Mouse (Mus musculus): Measurements from ENCODE around the gene Olfr1418. TPM values are rescaled to one million over a fixed set of nuclear protein-coding genes. Genes with fewer than 3 reads are reported as not detected.

The Olfr1418 gene
- polyA plus RNA-seq, 1 experiment from 2014 or later = not detected

GRCm38 (mm10) chr19:11813136-11813535 lies 47.7 kb downstream of the Olfr1418 start:
- ATAC-seq (ENCODE audit: low FRiP score, low TSS enrichment) = no peak
- 62% methylated on average over 4 of the region's 4 CpGs for WGBS
- Histone ChIP-seq H3K9ac (replicated peaks; ENCODE audit: low read length) (no peak overlapping the region), H3K4me1 (ENCODE audit: insufficient read depth, low read length) (peaks cover 54% of the 10 kb centered on the region), H3K36me3 (ENCODE audit: insufficient read depth, low read length) (no peaks in the 10 kb centered on the region), H3K27me3 (ENCODE audit: insufficient read depth, low read length) (no peaks in the 10 kb centered on the region), H3K9me3 (ENCODE audit: low read length) (no peaks in the 10 kb centered on the region), H3K4me3 (ENCODE audit: low read length) (no peak overlapping the region), H3K27ac (ENCODE audit: low read length) (peak overlapping the region; percentile 35; the same call in 1 of the 2 replicates), H3K4me2 (replicated peaks; ENCODE audit: low read depth, low read length) (0 out of 2 replicates have a peak overlapping the region, but pooled peaks have one; percentile 10)

DNA sequence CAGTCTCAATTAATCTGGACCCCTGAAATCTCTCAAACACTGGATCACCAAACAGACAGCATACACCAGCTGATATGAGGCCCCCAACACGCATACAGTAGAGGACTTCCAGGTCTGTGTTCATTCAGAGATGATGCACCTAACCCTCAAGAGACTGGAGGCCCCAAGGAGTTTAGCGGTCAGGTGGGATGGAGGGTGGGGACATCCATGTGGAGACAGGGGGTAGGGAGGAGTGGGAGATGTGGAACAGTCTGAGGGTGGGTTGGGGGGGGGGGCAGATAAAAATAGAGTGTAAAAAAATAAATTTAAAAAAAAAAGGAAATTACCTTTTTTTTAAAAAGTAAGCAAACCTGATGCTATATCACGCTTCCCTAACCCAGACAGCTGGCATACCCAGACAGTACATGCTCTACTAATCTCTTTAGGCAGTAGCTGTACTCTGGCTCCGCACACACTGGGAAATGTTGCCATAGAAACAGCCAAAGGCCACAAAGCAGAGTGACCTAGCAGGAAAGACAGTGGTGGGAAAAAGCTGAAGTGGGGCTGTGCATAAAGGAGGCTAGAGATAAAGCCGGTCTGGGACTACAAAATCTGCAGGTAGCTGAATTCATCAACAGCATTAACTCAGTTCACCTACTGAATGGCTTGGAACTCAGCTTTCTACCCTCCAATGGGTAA lies 49.0 kb downstream of the Olfr1418 start:
- Histone ChIP-seq H3K36me3 (ENCODE audit: insufficient read depth, low read length) (no peaks in the 10 kb centered on the region), H3K27me3 (ENCODE audit: insufficient read depth, low read length) (no peaks in the 10 kb centered on the region), H3K9me3 (ENCODE audit: low read length) (no peaks in the 10 kb centered on the region), H3K27ac (ENCODE audit: low read length) (peak overlapping the region; percentile 68), H3K4me3 (ENCODE audit: low read length) (no peak overlapping the region), H3K4me1 (ENCODE audit: insufficient read depth, low read length) (peaks cover 50% of the 10 kb centered on the region), H3K9ac (replicated peaks; ENCODE audit: low read length) (no peak overlapping the region), H3K4me2 (replicated peaks; ENCODE audit: low read depth, low read length) (0 out of 2 replicates have a peak overlapping the region, but pooled peaks have one; percentile 6)
- ATAC-seq (ENCODE audit: low FRiP score, low TSS enrichment) = peak; percentile 92
- 42% methylated on average over 5 of the region's 5 CpGs for WGBS

GRCm38 (mm10) chr19:11810856-11811255 lies 50.0 kb downstream of the Olfr1418 start:
- Histone ChIP-seq H3K4me1 (ENCODE audit: insufficient read depth, low read length) (peaks cover 47% of the 10 kb centered on the region), H3K4me3 (ENCODE audit: low read length) (no peak overlapping the region), H3K9ac (replicated peaks; ENCODE audit: low read length) (no peak overlapping the region), H3K9me3 (ENCODE audit: low read length) (no peaks in the 10 kb centered on the region), H3K27me3 (ENCODE audit: insufficient read depth, low read length) (no peaks in the 10 kb centered on the region), H3K4me2 (replicated peaks; ENCODE audit: low read depth, low read length) (no peak overlapping the region), H3K27ac (ENCODE audit: low read length) (peak overlapping the region; percentile 50; the same call in 1 of the 2 replicates), H3K36me3 (ENCODE audit: insufficient read depth, low read length) (no peaks in the 10 kb centered on the region)
- 85% methylated on average over 1 of the region's 1 CpGs for WGBS
- ATAC-seq (ENCODE audit: low FRiP score, low TSS enrichment) = no peak

DNA sequence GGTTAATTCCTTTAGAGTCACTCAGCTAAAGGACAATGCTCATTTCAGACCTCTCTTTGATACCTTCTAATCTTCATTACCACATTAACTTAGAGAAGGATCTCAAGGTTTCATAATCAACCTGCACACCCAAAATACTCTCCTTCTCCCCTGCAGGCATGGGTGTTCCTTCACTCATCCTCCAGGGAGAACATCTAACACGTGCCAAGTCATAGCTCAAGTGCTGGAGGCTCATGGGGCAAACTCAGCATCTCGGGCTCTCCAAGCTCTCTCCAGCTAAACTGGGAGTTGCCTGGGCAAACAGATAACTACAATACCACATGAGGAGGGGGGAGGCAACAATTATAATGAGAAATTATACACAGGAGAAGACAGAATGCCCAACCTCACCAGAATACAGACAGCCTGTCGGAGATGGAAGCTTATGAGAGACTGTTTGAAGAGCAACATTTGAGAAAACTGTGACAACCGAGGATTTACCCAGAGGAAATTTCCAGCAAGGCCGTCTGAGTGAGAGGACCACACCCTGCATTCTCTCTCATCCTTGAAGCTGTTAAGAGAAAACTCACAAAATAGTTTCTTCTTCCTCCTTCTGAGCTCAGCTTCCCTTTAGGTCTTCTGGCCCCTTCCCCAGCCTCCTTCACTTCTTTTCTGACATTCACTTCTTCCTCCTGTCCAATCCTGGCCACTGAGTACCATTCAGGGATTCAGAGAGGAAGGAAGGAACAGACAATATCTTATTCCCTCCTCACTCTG lies 50.7 kb downstream of the Olfr1418 start:
- no peaks in the 10 kb centered on the region for H3K36me3 ChIP-seq (ENCODE audit: insufficient read depth, low read length)
- peaks cover 47% of the 10 kb centered on the region for H3K4me1 ChIP-seq (ENCODE audit: insufficient read depth, low read length)
- 73% methylated on average over 5 of the region's 5 CpGs for WGBS
- ATAC-seq (ENCODE audit: low FRiP score, low TSS enrichment) = no peak
- H3K4me2 ChIP-seq (replicated peaks; ENCODE audit: low read depth, low read length) = no peak overlapping the region
- no peaks in the 10 kb centered on the region for H3K9me3 ChIP-seq (ENCODE audit: low read length)
- no peaks in the 10 kb centered on the region for H3K27me3 ChIP-seq (ENCODE audit: insufficient read depth, low read length)
- H3K9ac ChIP-seq (replicated peaks; ENCODE audit: low read length) = no peak overlapping the region
- peak overlapping the region; percentile 50; the same call in 1 of the 2 replicates for H3K27ac ChIP-seq (ENCODE audit: low read length)
- no peak overlapping the region for H3K4me3 ChIP-seq (ENCODE audit: low read length)

GRCm38 (mm10) chr19:11808452-11808851 lies 52.4 kb downstream of the Olfr1418 start:
- no peaks in the 10 kb centered on the region for H3K36me3 ChIP-seq (ENCODE audit: insufficient read depth, low read length)
- no peak for ATAC-seq (ENCODE audit: low FRiP score, low TSS enrichment)
- H3K27ac ChIP-seq (ENCODE audit: low read length) = no peak overlapping the region
- peaks cover 31% of the 10 kb centered on the region for H3K4me1 ChIP-seq (ENCODE audit: insufficient read depth, low read length)
- no peak overlapping the region for H3K4me3 ChIP-seq (ENCODE audit: low read length)
- H3K4me2 ChIP-seq (replicated peaks; ENCODE audit: low read depth, low read length) = no peak overlapping the region
- H3K9me3 ChIP-seq (ENCODE audit: low read length) = no peaks in the 10 kb centered on the region
- H3K9ac ChIP-seq (replicated peaks; ENCODE audit: low read length) = no peak overlapping the region
- H3K27me3 ChIP-seq (ENCODE audit: insufficient read depth, low read length) = no peaks in the 10 kb centered on the region
- WGBS = 92% methylated on average over 2 of the region's 2 CpGs

GRCm38 (mm10) chr19:11807822-11808221 lies 53.0 kb downstream of the Olfr1418 start:
- Histone ChIP-seq H3K27ac (ENCODE audit: low read length) (no peak overlapping the region), H3K36me3 (ENCODE audit: insufficient read depth, low read length) (no peaks in the 10 kb centered on the region), H3K4me1 (ENCODE audit: insufficient read depth, low read length) (peaks cover 25% of the 10 kb centered on the region), H3K4me2 (replicated peaks; ENCODE audit: low read depth, low read length) (no peak overlapping the region), H3K9me3 (ENCODE audit: low read length) (no peaks in the 10 kb centered on the region), H3K4me3 (ENCODE audit: low read length) (no peak overlapping the region), H3K27me3 (ENCODE audit: insufficient read depth, low read length) (no peaks in the 10 kb centered on the region), H3K9ac (replicated peaks; ENCODE audit: low read length) (no peak overlapping the region)
- WGBS = 66% methylated on average over 6 of the region's 6 CpGs
- ATAC-seq (ENCODE audit: low FRiP score, low TSS enrichment) = no peak

- ATAC-seq (ENCODE audit: low FRiP score, low TSS enrichment) = no peak
- no peaks in the 10 kb centered on the region for H3K27me3 ChIP-seq (ENCODE audit: insufficient read depth, low read length)
- no peak overlapping the region for H3K4me2 ChIP-seq (replicated peaks; ENCODE audit: low read depth, low read length)
- 0 out of 2 replicates have a peak, but pooled peaks cover 4% of the 10 kb centered on the region for H3K36me3 ChIP-seq (ENCODE audit: insufficient read depth, low read length)
- H3K4me1 ChIP-seq (ENCODE audit: insufficient read depth, low read length) = peaks cover 19% of the 10 kb centered on the region
- 60% methylated on average over 2 of the region's 2 CpGs for WGBS
- no peaks in the 10 kb centered on the region for H3K9me3 ChIP-seq (ENCODE audit: low read length)
- no peak overlapping the region for H3K27ac ChIP-seq (ENCODE audit: low read length)
- H3K9ac ChIP-seq (replicated peaks; ENCODE audit: low read length) = no peak overlapping the region
- no peak overlapping the region for H3K4me3 ChIP-seq (ENCODE audit: low read length)
Measured at GRCm38 (mm10) chr19:11807251-11807650, 53.6 kb downstream of the Olfr1418 start.

- Histone ChIP-seq H3K36me3 (ENCODE audit: insufficient read depth, low read length) (0 out of 2 replicates have a peak, but pooled peaks cover 6% of the 10 kb centered on the region), H3K4me3 (ENCODE audit: low read length) (no peak overlapping the region), H3K9me3 (ENCODE audit: low read length) (no peaks in the 10 kb centered on the region), H3K4me1 (ENCODE audit: insufficient read depth, low read length) (no peaks in the 10 kb centered on the region), H3K27ac (ENCODE audit: low read length) (no peak overlapping the region), H3K27me3 (ENCODE audit: insufficient read depth, low read length) (no peaks in the 10 kb centered on the region), H3K9ac (replicated peaks; ENCODE audit: low read length) (no peak overlapping the region), H3K4me2 (replicated peaks; ENCODE audit: low read depth, low read length) (no peak overlapping the region)
- WGBS = 65% methylated on average over 1 of the region's 1 CpGs
- no peak for ATAC-seq (ENCODE audit: low FRiP score, low TSS enrichment)
Measured at GRCm38 (mm10) chr19:11804423-11804822, 56.4 kb downstream of the Olfr1418 start.
